Mouse (Mus musculus) lung, embryonic 14.5 days (tissue): ENCODE measurements around the gene Rtp1. TPM values are rescaled to one million over a fixed set of nuclear protein-coding genes. Genes with fewer than 3 reads are reported as not detected.

ENCODE experiments used
- ATAC-seq: fragments of 200-750 bp; cut with Nextera tagmentation; 2 replicates; pipeline ENCODE4 v1.8.0; 2017; ENCODE audit warnings: mild to moderate bottlenecking, moderate TSS enrichment, moderate library complexity; ENCODE audit not compliant: insufficient read depth
- DNase-seq: peaks from one replicate; pipeline ENCODE4 v3.0.0-alpha.2; 2015
- H3K27ac ChIP-seq: fragments of 300-500 bp; sonication (generic); 2 replicates; pipeline ENCODE4 v1.5.1; 2014; ENCODE audit warnings: low read depth, mild to moderate bottlenecking, moderate library complexity
- H3K27me3 ChIP-seq: fragments of 300-500 bp; sonication (generic); 2 replicates; pipeline ENCODE4 v1.6.1; 2014; ENCODE audit warnings: low read length, control low read depth; ENCODE audit not compliant: insufficient read depth
- H3K36me3 ChIP-seq: fragments of 300-500 bp; sonication (generic); 2 replicates; pipeline ENCODE4 v1.6.1; 2014; ENCODE audit warnings: control low read depth; ENCODE audit not compliant: insufficient read depth
- H3K4me1 ChIP-seq: fragments of 300-500 bp; sonication (generic); 2 replicates; pipeline ENCODE4 v1.6.1; 2014; ENCODE audit warnings: antibody characterized with exemption, control low read depth; ENCODE audit not compliant: insufficient read depth
- H3K4me2 ChIP-seq: fragments of 300-500 bp; sonication (generic); 2 replicates; pipeline ENCODE4 v1.6.1; 2014; ENCODE audit warnings: mild to moderate bottlenecking
- H3K4me3 ChIP-seq: fragments of 300-500 bp; sonication (generic); 2 replicates; pipeline ENCODE4 v1.5.1; 2014; ENCODE audit warnings: low read depth, low read length
- H3K9ac ChIP-seq: fragments of 300-500 bp; sonication (generic); 2 replicates; pipeline ENCODE4 v1.6.1; 2014
- H3K9me3 ChIP-seq: fragments of 300-500 bp; sonication (generic); 2 replicates; pipeline ENCODE4 v1.6.1; 2016; ENCODE audit warnings: low read depth, low read length, control low read depth
- CTCF ChIP-seq: IDR thresholded peaks from 2 replicates; pipeline ENCODE4 v1.5.1; 2016; ENCODE audit warnings: antibody characterized with exemption, low read depth
- WGBS: fragments of 180-500 bp; shearing (Covaris S2); extraction: QIAGEN DNeasy Blood & Tissue Kit; methylation state at CpG from one replicate; pipeline ENCODE4 v1.1.7; 2014; 5-methylcytosine and 5-hydroxymethylcytosine counted together
- polyA plus RNA-seq: library from polyadenylated mRNA; unstranded; fragments of >200 nt; fragmentation: Nextera tagmentation; extraction: Ambion mirVana; gene quantifications from 2 replicates; pipeline ENCODE4 v1.2.1, GENCODE M21; 2014

The Rtp1 gene
- polyA plus RNA-seq, 1 experiment from 2014 or later = not detected

DNA sequence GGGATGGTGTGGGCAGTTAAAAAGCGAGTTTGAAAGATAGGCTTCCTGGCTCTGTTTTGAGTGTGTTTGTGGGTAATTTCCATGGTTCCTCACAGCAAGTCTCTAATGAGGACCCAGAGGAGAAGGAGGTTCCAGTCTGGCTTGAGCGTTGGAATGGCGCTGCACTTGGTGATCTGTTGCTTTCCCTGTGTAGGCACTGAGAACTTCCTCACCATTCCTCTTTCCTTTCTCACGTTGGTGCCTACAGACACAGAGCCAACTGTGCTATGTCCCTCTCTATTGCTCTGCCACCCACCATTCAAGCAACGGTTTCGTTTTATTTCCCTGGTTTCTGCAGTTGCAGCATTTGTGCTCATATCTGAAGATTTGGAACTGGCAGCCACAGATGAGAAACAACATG is 16.0 kb upstream of the Rtp1 start:
- H3K4me2 ChIP-seq = no peak overlapping the region
- TF ChIP-seq CTCF = no peak
- H3K27me3 ChIP-seq = no peaks in the 10 kb centered on the region
- 0 out of 2 replicates have a peak, but pooled peaks cover 3% of the 10 kb centered on the region for H3K4me1 ChIP-seq
- H3K27ac ChIP-seq = no peak overlapping the region
- no peak overlapping the region for H3K4me3 ChIP-seq
- ATAC-seq = no peak
- WGBS = 80% methylated on average over 6 of the region's 6 CpGs
- DNase-seq = no peak
- no peaks in the 10 kb centered on the region for H3K9me3 ChIP-seq
- no peak overlapping the region for H3K9ac ChIP-seq
- H3K36me3 ChIP-seq = no peaks in the 10 kb centered on the region

DNA sequence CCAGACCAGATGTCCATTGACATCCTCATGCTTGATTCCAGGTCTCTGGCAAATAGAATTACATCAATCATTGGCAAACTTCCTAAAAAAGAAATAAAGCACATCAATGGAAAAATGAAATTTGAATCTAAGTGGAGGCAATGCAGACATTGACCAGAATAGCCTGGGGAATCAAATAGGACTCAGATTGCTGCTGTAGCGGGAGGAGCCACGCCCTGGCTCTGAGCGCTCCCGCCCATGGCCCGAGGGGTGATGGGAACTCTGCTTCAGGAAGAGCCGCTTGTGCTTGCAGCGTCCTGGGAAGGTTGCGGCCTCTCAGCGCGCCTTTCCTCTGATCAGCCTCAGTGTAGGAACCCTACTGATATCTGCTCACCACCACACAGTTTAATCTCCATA is 12.7 kb upstream of the Rtp1 start:
- no peak overlapping the region for H3K27ac ChIP-seq

DNA sequence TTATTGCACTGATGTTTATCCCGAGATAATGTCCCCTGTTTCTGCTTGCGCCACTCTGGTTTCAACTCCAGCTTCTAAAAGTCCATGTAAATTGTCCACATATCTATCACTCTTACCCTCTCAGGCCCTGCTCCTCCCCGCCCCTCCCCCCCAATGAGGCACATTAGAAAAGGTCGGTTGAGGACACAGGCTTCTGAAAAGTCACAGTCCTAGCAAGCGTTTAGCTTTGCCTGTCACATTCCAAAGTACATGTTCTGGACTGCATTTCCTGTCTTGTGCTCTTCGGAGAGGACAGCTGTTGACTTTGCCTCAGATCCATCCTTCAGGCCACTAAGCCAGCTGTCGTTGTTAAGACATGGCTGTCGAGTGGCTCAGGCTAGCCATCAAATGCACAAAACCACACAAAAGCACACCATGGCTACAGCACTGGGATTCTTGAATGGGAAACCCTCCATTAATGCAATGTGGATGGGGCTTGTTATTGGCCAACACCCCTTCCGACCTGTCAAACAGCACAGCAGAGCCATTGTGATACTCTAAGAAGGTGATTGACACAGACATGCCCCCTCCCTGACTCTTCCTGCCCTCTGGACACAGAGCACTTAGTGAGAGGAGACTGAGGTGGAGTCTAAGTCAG is 12.2 kb upstream of the Rtp1 start:
- H3K9me3 ChIP-seq = no peaks in the 10 kb centered on the region
- H3K9ac ChIP-seq = no peak overlapping the region
- no peaks in the 10 kb centered on the region for H3K27me3 ChIP-seq
- H3K4me2 ChIP-seq = peak overlapping the region; percentile 53
- TF ChIP-seq CTCF = no peak
- ATAC-seq = peak; percentile 80
- H3K4me1 ChIP-seq = 0 out of 2 replicates have a peak, but pooled peaks cover 3% of the 10 kb centered on the region
- peak overlapping the region; percentile 12; the same call in 1 of the 2 replicates for H3K4me3 ChIP-seq
- H3K27ac ChIP-seq = no peak overlapping the region
- WGBS = 27% methylated on average over 9 of the region's 9 CpGs
- no peaks in the 10 kb centered on the region for H3K36me3 ChIP-seq
- DNase-seq = peak; percentile 61

More for the DNA sequence above, 12.7 kb upstream of the Rtp1 start:
- Histone ChIP-seq H3K4me2 (peak overlapping the region; percentile 53), H3K9me3 (no peaks in the 10 kb centered on the region), H3K27me3 (no peaks in the 10 kb centered on the region), H3K4me3 (peak overlapping the region; percentile 12; the same call in 1 of the 2 replicates), H3K4me1 (0 out of 2 replicates have a peak, but pooled peaks cover 3% of the 10 kb centered on the region), H3K9ac (no peak overlapping the region), H3K36me3 (no peaks in the 10 kb centered on the region)
- ATAC-seq = peak; percentile 78
- TF ChIP-seq CTCF = no peak
- DNase-seq = peak; percentile 63
- 23% methylated on average over 10 of the region's 10 CpGs for WGBS

GRCm38 (mm10) chr16:23417456-23418240 is 11.3 kb upstream of the Rtp1 start:
- 65% methylated on average over 13 of the region's 13 CpGs for WGBS
- Histone ChIP-seq H3K27ac (no peak overlapping the region), H3K36me3 (no peaks in the 10 kb centered on the region), H3K4me1 (0 out of 2 replicates have a peak, but pooled peaks cover 3% of the 10 kb centered on the region), H3K4me3 (no peak overlapping the region), H3K9me3 (no peaks in the 10 kb centered on the region), H3K4me2 (no peak overlapping the region), H3K9ac (no peak overlapping the region), H3K27me3 (no peaks in the 10 kb centered on the region)
- no peak for ATAC-seq
- no peak for DNase-seq
- no peak for TF ChIP-seq CTCF

DNA sequence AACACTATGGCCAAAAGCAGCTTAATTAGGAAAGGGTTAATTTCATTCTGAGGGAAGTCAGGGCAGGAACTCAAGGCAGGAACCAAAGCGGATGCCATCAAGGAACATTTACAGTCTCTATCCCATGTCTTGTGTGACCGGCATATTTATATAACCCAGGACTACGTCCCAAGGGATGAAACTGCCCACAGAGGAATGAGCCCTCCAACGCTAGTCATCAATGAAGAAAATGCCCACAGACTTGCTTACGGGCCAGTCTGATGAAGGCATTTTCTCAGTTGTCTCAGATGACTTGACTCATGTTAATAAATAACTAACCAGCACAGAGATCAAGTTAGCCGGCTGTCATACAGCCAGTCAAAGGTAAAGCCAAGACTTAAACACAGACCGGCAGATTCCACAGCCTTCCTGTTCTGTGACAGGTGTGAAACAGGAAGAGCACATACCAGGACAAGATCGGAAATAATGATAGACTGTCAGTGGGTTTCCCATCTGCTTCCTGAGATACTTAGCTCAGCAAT is 9.3 kb upstream of the Rtp1 start:
- 0 out of 2 replicates have a peak, but pooled peaks cover 3% of the 10 kb centered on the region for H3K4me1 ChIP-seq
- no peak overlapping the region for H3K4me3 ChIP-seq
- no peak for TF ChIP-seq CTCF
- no peak overlapping the region for H3K4me2 ChIP-seq
- DNase-seq = no peak
- no peak overlapping the region for H3K27ac ChIP-seq
- H3K9ac ChIP-seq = no peak overlapping the region
- ATAC-seq = no peak
- no peaks in the 10 kb centered on the region for H3K36me3 ChIP-seq
- 73% methylated on average over 8 of the region's 8 CpGs for WGBS
- no peaks in the 10 kb centered on the region for H3K9me3 ChIP-seq
- no peaks in the 10 kb centered on the region for H3K27me3 ChIP-seq

GRCm38 (mm10) chr16:23423825-23424224 is 5.1 kb upstream of the Rtp1 start:
- Histone ChIP-seq H3K4me3 (no peak overlapping the region), H3K27me3 (no peaks in the 10 kb centered on the region), H3K4me1 (no peaks in the 10 kb centered on the region), H3K27ac (no peak overlapping the region), H3K9ac (no peak overlapping the region), H3K36me3 (no peaks in the 10 kb centered on the region), H3K9me3 (no peaks in the 10 kb centered on the region), H3K4me2 (no peak overlapping the region)
- 68% methylated on average over 5 of the region's 5 CpGs for WGBS
- DNase-seq = no peak
- ATAC-seq = no peak
- no peak for TF ChIP-seq CTCF

DNA sequence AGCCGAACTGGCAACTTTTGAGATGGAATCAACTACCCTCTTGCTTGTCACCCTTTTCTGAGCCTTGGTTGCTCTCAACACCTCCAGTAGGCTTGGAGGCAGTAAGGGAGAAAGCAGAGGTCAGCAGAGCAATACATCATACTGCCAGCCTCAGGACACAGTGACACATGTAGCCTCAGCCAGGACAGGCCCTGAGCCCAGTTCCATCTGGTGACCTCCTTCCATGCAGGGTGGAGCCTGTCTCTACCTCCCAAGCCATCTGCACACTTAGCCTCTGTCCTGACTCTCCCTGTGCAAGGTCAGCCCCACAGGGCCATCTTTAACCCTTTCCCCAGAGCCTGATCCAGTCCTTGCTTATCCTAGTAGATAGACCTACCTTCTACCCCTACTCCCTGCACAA is 1.2 kb upstream of the Rtp1 start:
- no peaks in the 10 kb centered on the region for H3K4me1 ChIP-seq
- H3K27ac ChIP-seq = no peak overlapping the region
- ATAC-seq = no peak
- TF ChIP-seq CTCF = no peak
- no peak overlapping the region for H3K9ac ChIP-seq
- H3K27me3 ChIP-seq = no peaks in the 10 kb centered on the region
- H3K36me3 ChIP-seq = no peaks in the 10 kb centered on the region
- H3K9me3 ChIP-seq = no peaks in the 10 kb centered on the region
- 50% methylated on average over 1 of the region's 1 CpGs for WGBS
- H3K4me2 ChIP-seq = no peak overlapping the region
- no peak for DNase-seq
- H3K4me3 ChIP-seq = no peak overlapping the region
